Mouse (Mus musculus) liver, postnatal 0 days (tissue): ENCODE results near the gene Nedd9.

Experiments used
- CTCF ChIP-seq: sonication (generic); IDR thresholded peaks from 2 replicates; pipeline ENCODE4 v1.5.1; 2016; ENCODE audit warnings: antibody characterized with exemption, low read depth
- EP300 ChIP-seq: IDR thresholded peaks from 2 replicates; pipeline ENCODE4 v1.6.1; 2016; ENCODE audit warnings: antibody characterized with exemption, low read depth, mild to moderate bottlenecking

GRCm38 (mm10) chr13:41410191-41411074 is 76.7 kb downstream of the Nedd9 start:
- TF ChIP-seq CTCF: no peak
- peak; percentile 71 for TF ChIP-seq EP300
